ENCODE assay signal across 8 mouse cellular contexts in genomic region chr7:62045743-62046451, GRCm38 (mm10).
A peak's percentile ranks its signal among the peaks of the same experiment; 100 is the strongest.
DNase-seq lines count a peak whose midpoint lies in the region; ATAC-seq lines count a peak whose summit lies in the region.

No protein-coding gene starts in this region.

- no peak overlapping the region for H3K9ac ChIP-seq in embryonic facial prominence, embryonic 11.5 days (replicated peaks; ENCODE audit: low read length)
- H3K9ac ChIP-seq in forebrain, embryonic 15.5 days (replicated peaks) = no peak overlapping the region
- no peak overlapping the region for H3K9ac ChIP-seq in neural tube, embryonic 15.5 days (replicated peaks)

- H3K4me3 ChIP-seq in embryonic facial prominence, embryonic 11.5 days (ENCODE audit: low read depth, low read length) = no peak overlapping the region
- no peak overlapping the region for H3K4me3 ChIP-seq in embryonic facial prominence, embryonic 10.5 days
- no peak overlapping the region for H3K4me3 ChIP-seq in forebrain, embryonic 15.5 days
- no peak overlapping the region for H3K4me3 ChIP-seq in neural tube, embryonic 15.5 days (replicated peaks)

- no peak overlapping the region for H3K4me2 ChIP-seq in embryonic facial prominence, embryonic 11.5 days (ENCODE audit: low read depth, low read length)
- H3K4me2 ChIP-seq in forebrain, embryonic 15.5 days (replicated peaks) = no peak overlapping the region
- peak overlapping the region; percentile 28 for H3K4me2 ChIP-seq in neural tube, embryonic 15.5 days

- H3K4me1 ChIP-seq in embryonic facial prominence, embryonic 11.5 days (ENCODE audit: control insufficient read depth, insufficient read depth, low read length) = no peaks in the 10 kb centered on the region
- H3K4me1 ChIP-seq in embryonic facial prominence, embryonic 10.5 days = no peaks in the 10 kb centered on the region
- H3K4me1 ChIP-seq in forebrain, embryonic 15.5 days = peaks cover 3% of the 10 kb centered on the region; the same call in 1 of the 2 replicates
- H3K4me1 ChIP-seq in neural tube, embryonic 15.5 days = no peaks in the 10 kb centered on the region

- H3K27me3 ChIP-seq in embryonic facial prominence, embryonic 11.5 days (ENCODE audit: control insufficient read depth, insufficient read depth, low read length) = no peaks in the 10 kb centered on the region
- no peaks in the 10 kb centered on the region for H3K27me3 ChIP-seq in embryonic facial prominence, embryonic 10.5 days (replicated peaks; ENCODE audit: low read depth, poor library complexity, severe bottlenecking)
- no peaks in the 10 kb centered on the region for H3K27me3 ChIP-seq in forebrain, embryonic 15.5 days
- no peaks in the 10 kb centered on the region for H3K27me3 ChIP-seq in neural tube, embryonic 15.5 days (replicated peaks)

- intact Hi-C loops in heart, postnatal 14 days (cut with DNase I) = no loop called here

- WGBS in embryonic facial prominence, embryonic 11.5 days = 68% methylated on average over 3 of the region's 3 CpGs
- 68% methylated on average over 3 of the region's 3 CpGs for WGBS in embryonic facial prominence, embryonic 10.5 days
- WGBS in forebrain, embryonic 15.5 days = 46% methylated on average over 3 of the region's 3 CpGs
- WGBS in neural tube, embryonic 15.5 days = 48% methylated on average over 3 of the region's 3 CpGs

- ATAC-seq in embryonic facial prominence, embryonic 11.5 days (replicated peaks; ENCODE audit: insufficient number of reproducible peaks, low FRiP score, low TSS enrichment, low read depth) = peak; percentile 67
- ATAC-seq in forebrain, embryonic 15.5 days (replicated peaks) = peak; percentile 95
- peak; percentile 96 for ATAC-seq in neural tube, embryonic 15.5 days (ENCODE audit: low FRiP score)

- H3K36me3 ChIP-seq in embryonic facial prominence, embryonic 11.5 days (replicated peaks; ENCODE audit: control insufficient read depth, insufficient read depth, low read depth, low read length) = no peaks in the 10 kb centered on the region
- H3K36me3 ChIP-seq in embryonic facial prominence, embryonic 10.5 days (replicated peaks) = no peaks in the 10 kb centered on the region
- no peaks in the 10 kb centered on the region for H3K36me3 ChIP-seq in forebrain, embryonic 15.5 days
- H3K36me3 ChIP-seq in neural tube, embryonic 15.5 days = no peaks in the 10 kb centered on the region

- H3K27ac ChIP-seq in embryonic facial prominence, embryonic 11.5 days (replicated peaks; ENCODE audit: low read depth, low read length) = no peak overlapping the region
- no peak overlapping the region for H3K27ac ChIP-seq in embryonic facial prominence, embryonic 10.5 days (replicated peaks)
- H3K27ac ChIP-seq in forebrain, embryonic 15.5 days (replicated peaks) = peak overlapping the region; percentile 78
- H3K27ac ChIP-seq in neural tube, embryonic 15.5 days (replicated peaks) = peak overlapping the region; percentile 81

- no peaks in the 10 kb centered on the region for H3K9me3 ChIP-seq in embryonic facial prominence, embryonic 11.5 days (replicated peaks; ENCODE audit: control insufficient read depth, low read length)
- no peaks in the 10 kb centered on the region; the same call in 1 of the 2 replicates for H3K9me3 ChIP-seq in embryonic facial prominence, embryonic 10.5 days
- H3K9me3 ChIP-seq in forebrain, embryonic 15.5 days = no peaks in the 10 kb centered on the region
- H3K9me3 ChIP-seq in neural tube, embryonic 15.5 days (replicated peaks) = no peaks in the 10 kb centered on the region; the same call in 1 of the 2 replicates

- DNase-seq in embryonic facial prominence, embryonic 11.5 days (ENCODE audit: low spot score) = no peak
- no peak for DNase-seq in embryonic facial prominence, embryonic 10.5 days (ENCODE audit: low spot score)
- DNase-seq in layer of hippocampus, postnatal 25 days (ENCODE audit: extremely low spot score in 1 of 2, low spot score in 1 of 2) = peak; percentile 5 to 9
- no peak for DNase-seq in kidney, postnatal 14 days
- DNase-seq in heart, postnatal 14 days = no peak
- no peak for DNase-seq in gastrocnemius, postnatal 25 days

Comparison
In these comparisons a context has a peak if more than half of its experiments do, and no peak if none do; other contexts are left out.
1. DNase-seq: peak in layer of hippocampus, postnatal 25 days (2 of 2); none in embryonic facial prominence, embryonic 11.5 days (single experiment), embryonic facial prominence, embryonic 10.5 days (single experiment), kidney, postnatal 14 days (single experiment), heart, postnatal 14 days (0 of 2) and gastrocnemius, postnatal 25 days (single experiment).
2. H3K27ac ChIP-seq: peak in forebrain, embryonic 15.5 days (single experiment) and neural tube, embryonic 15.5 days (single experiment); none in embryonic facial prominence, embryonic 11.5 days (single experiment) and embryonic facial prominence, embryonic 10.5 days (single experiment).
3. Peak in every context shown above with its lines, with median percentiles within 50 percentile points of each other: ATAC-seq.